Mouse (Mus musculus) E14TG2a.4 (cell line): ENCODE data around the gene Tlr6.

Experiments
- CTCF ChIP-seq: conservative IDR thresholded peaks from 2 replicates; pipeline ENCODE4 v1.5.1; 2014; ENCODE audit warnings: low read length
- NANOG ChIP-seq: IDR thresholded peaks from 2 replicates; pipeline ENCODE4 v1.6.1; 2014; ENCODE audit warnings: borderline replicate concordance, low read length, mixed read lengths
- POU5F1 ChIP-seq: IDR thresholded peaks from 2 replicates; pipeline ENCODE4 v1.6.1; 2014; ENCODE audit warnings: low read length, borderline replicate concordance

- no peak for TF ChIP-seq CTCF
- no peak for TF ChIP-seq NANOG
- no peak for TF ChIP-seq POU5F1
These were observed 5.0 kb downstream of the Tlr6 start for GRCm38 (mm10) chr5:64954931-64955330.
